Mouse (Mus musculus): ENCODE measurements around the gene Rxylt1. TPM values are rescaled to one million over a fixed set of nuclear protein-coding genes. Genes with fewer than 3 reads are reported as not detected.

Rxylt1 gene
- polyA plus RNA-seq, 1 experiment from 2014 or later = 43.2 TPM

- no peak for ATAC-seq (ENCODE audit: low FRiP score, low read depth)
- Histone ChIP-seq H3K36me3 (peaks cover 13% of the 10 kb centered on the region), H3K4me3 (no peak overlapping the region), H3K9me3 (peaks cover 8% of the 10 kb centered on the region; the same call in 1 of the 2 replicates), H3K4me1 (0 out of 2 replicates have a peak, but pooled peaks cover 5% of the 10 kb centered on the region), H3K9ac (no peak overlapping the region), H3K27ac (no peak overlapping the region), H3K27me3 (replicated peaks) (no peaks in the 10 kb centered on the region), H3K4me2 (replicated peaks) (no peak overlapping the region)
- WGBS = 63% methylated on average over 3 of the region's 3 CpGs
Observed at GRCm38 (mm10) chr10:122038554-122038953, 58.6 kb downstream of the Rxylt1 start.

- Histone ChIP-seq H3K4me1 (no peaks in the 10 kb centered on the region), H3K9me3 (0 out of 2 replicates have a peak, but pooled peaks cover 3% of the 10 kb centered on the region), H3K27ac (no peak overlapping the region), H3K4me3 (no peak overlapping the region), H3K36me3 (peaks cover 5% of the 10 kb centered on the region; the same call in 1 of the 2 replicates), H3K9ac (no peak overlapping the region), H3K4me2 (replicated peaks) (no peak overlapping the region), H3K27me3 (replicated peaks) (no peaks in the 10 kb centered on the region)
- WGBS = 82% methylated on average over 5 of the region's 5 CpGs
- no peak for ATAC-seq (ENCODE audit: low FRiP score, low read depth)
Observed at GRCm38 (mm10) chr10:122033271-122033670, 63.9 kb downstream of the Rxylt1 start.

GRCm38 (mm10) chr10:122030420-122030819 lies 66.8 kb downstream of the Rxylt1 start:
- H3K4me3 ChIP-seq = no peak overlapping the region
- H3K36me3 ChIP-seq = no peaks in the 10 kb centered on the region; the same call in 1 of the 2 replicates
- H3K4me2 ChIP-seq (replicated peaks) = no peak overlapping the region
- H3K27ac ChIP-seq = no peak overlapping the region
- no peak for ATAC-seq (ENCODE audit: low FRiP score, low read depth)
- no peaks in the 10 kb centered on the region for H3K4me1 ChIP-seq
- H3K27me3 ChIP-seq (replicated peaks) = no peaks in the 10 kb centered on the region
- WGBS = 86% methylated on average over 5 of the region's 5 CpGs
- no peaks in the 10 kb centered on the region for H3K9me3 ChIP-seq
- no peak overlapping the region for H3K9ac ChIP-seq

GRCm38 (mm10) chr10:122029738-122030137 lies 67.4 kb downstream of the Rxylt1 start:
- 78% methylated on average over 7 of the region's 7 CpGs for WGBS
- Histone ChIP-seq H3K4me2 (replicated peaks) (no peak overlapping the region), H3K36me3 (no peaks in the 10 kb centered on the region; the same call in 1 of the 2 replicates), H3K4me3 (no peak overlapping the region), H3K9me3 (no peaks in the 10 kb centered on the region), H3K27ac (no peak overlapping the region), H3K9ac (no peak overlapping the region), H3K27me3 (replicated peaks) (no peaks in the 10 kb centered on the region), H3K4me1 (no peaks in the 10 kb centered on the region)
- no peak for ATAC-seq (ENCODE audit: low FRiP score, low read depth)

Other genes with a start within 250 kb of the Rxylt1 start
- 27.5 and 31.8 TPM in 2 replicates for gene Srgap1, start 50.1 kb downstream of the Rxylt1 start, polyA plus RNA-seq (2016; fragmentation: Nextera tagmentation; extraction: Ambion mirVana)

All from neural tube, embryonic 12.5 days (tissue).